Mouse (Mus musculus): ENCODE results near the gene Ptgir.

Ptgir gene

DNA sequence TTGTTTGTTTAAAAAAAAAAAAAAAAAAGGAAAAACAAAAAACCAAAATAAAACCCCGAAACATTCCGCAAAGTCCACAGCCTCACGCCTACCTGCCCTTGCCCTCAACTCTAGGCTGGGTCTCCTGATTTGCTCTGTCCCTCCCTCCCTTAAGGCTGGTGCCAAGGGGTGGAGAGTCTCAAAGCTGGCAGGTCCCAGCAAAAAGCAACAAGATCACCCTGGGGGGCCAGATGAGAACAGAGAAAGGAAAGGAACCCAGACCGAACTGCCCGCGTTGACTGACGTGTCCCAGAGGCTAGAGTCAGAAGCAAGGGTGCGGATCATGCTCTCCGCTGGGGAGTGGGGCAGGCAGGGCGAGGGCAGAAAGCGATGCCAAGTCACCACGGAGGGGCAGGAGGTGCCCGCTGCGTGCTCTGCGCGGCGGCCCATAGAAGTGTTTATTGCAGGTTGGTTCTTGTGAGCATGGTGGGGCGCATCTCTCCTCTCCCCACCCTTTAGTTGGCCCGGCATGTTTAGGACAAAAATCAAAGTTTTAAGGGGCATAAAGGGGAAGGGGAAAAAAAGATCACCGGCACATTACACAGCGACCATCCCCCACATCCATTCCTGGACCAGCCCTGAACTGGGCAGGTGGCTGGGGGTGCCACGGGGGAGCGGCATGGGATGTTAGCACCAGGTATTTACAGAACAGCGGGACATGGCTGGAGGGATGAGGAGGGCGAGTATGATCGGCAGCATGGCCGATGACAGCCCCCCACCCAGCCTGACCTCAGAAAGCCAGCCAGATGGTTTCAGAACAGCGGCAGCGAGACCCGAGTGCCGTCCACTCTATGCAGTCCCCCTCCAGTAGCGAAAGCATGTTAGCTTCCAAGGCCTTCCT lies 9.4 kb downstream of the Ptgir start:
- in situ Hi-C loops (cut with MboI; ENCODE audit: low sequenced_read_pairs), result no loop called here

DNA sequence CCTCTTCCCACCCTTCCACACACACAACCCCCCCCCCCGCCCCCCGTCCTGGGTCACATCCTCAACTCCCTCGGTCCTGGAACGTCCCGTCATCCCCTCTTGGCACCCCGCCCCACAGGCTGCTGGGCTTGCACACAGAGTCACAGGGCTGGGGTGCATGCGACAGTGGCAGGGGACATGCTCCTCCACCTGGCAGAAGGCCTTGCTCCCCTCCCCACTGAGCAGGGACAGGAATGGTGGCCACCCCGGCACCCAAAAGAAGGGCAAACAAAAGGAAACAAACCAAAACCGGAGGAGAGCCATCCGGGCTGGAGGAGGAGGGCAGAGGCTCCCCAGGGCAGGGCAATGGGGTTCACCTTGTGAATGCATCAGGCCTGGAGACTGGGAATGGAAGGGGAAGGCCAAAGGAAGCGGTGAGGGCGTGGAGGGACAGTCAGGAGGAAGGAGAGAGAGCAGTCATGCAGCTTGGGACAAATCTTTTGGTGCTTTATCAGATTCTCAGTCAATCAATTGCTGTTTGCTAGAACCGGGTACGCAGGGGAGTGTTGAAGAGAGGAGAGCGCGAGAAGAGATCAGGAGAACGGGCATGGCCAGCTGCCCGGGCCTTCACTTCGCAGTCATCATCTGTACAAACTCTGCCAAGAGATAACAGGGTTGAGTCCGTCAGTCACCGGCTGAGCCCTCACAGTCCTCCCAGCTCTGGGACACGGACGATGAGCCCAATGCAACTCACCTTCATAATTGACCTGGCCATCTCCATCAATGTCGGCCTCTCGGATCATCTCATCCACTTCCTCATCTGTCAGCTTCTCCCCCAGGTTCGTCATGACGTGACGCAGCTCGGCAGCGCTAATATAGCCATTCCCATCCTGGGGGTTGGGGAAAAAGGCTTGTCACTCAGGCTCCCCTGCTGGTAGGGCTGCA lies 10.3 kb downstream of the Ptgir start:
- in situ Hi-C loops (cut with MboI; ENCODE audit: low sequenced_read_pairs), result no loop called here

DNA sequence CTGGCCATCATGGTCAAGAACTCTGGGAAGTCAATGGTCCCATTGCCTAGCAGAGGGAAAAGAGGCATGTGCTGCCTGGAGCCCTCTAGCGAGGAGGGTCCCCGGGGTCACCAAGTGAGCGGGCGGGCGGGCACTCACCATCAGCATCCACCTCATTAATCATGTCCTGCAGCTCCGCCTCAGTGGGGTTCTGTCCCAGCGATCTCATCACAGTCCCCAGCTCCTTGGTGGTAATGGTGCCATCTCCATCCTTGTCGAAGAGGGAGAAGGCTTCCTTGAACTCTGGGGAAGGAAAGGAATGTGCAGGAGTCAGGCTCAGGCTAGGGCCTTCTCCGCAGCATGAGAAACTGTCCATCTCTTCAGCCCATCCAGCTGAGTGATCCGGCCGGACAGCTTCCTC lies 11.2 kb downstream of the Ptgir start:
- in situ Hi-C loops (cut with MboI; ENCODE audit: low sequenced_read_pairs), result no loop called here

DNA sequence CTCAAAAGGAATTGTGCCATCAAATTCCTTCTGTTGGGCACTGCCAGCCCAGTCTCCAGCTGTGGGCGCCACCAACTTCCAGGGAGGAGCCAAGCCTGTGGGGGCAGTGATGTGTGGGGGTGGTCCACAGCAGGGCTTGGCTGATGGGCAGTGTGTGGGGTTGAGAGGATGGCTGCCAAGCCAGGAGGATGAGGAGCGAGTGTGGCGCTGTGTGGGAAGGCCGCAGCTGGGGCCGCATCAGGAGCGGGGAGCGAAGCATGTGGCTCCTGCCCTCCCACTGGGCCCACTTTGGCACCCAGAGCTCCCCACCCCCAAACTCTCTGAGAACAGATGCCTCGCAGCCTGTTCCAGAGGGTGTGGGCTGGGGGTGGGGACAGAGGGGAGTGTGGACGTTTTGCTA lies 11.7 kb downstream of the Ptgir start:
- in situ Hi-C loops (cut with MboI; ENCODE audit: low sequenced_read_pairs), result no loop called here

- in situ Hi-C loops (cut with MboI; ENCODE audit: low sequenced_read_pairs), result no loop called here
Observed at GRCm38 (mm10) chr7:16918670-16919069, 12.4 kb downstream of the Ptgir start.

GRCm38 (mm10) chr7:16919395-16920149 lies 13.3 kb downstream of the Ptgir start:
- in situ Hi-C loops (cut with MboI; ENCODE audit: low sequenced_read_pairs), result no loop called here

DNA sequence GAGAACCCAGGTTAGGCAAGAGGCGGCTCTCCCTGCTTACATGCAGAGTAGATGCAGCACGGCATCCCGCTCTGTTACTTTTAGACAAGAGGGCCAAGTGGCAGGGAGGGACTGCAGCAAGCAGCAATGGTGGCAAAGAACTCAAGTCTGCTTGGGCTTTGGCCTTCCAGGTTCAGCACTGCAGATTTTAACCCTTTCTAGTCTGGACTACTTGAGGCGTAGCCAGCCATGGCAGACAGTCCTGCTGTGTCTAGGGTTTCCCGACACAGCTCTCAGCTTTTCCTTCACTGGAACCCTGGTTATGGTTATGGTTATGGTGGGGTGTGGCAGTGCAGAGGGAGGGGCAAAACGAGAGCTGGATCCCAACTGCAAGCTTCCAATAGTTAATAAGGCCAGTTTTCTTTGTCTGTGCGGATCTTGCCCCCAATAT lies 13.9 kb downstream of the Ptgir start:
- in situ Hi-C loops (cut with MboI; ENCODE audit: low sequenced_read_pairs), result no loop called here

DNA sequence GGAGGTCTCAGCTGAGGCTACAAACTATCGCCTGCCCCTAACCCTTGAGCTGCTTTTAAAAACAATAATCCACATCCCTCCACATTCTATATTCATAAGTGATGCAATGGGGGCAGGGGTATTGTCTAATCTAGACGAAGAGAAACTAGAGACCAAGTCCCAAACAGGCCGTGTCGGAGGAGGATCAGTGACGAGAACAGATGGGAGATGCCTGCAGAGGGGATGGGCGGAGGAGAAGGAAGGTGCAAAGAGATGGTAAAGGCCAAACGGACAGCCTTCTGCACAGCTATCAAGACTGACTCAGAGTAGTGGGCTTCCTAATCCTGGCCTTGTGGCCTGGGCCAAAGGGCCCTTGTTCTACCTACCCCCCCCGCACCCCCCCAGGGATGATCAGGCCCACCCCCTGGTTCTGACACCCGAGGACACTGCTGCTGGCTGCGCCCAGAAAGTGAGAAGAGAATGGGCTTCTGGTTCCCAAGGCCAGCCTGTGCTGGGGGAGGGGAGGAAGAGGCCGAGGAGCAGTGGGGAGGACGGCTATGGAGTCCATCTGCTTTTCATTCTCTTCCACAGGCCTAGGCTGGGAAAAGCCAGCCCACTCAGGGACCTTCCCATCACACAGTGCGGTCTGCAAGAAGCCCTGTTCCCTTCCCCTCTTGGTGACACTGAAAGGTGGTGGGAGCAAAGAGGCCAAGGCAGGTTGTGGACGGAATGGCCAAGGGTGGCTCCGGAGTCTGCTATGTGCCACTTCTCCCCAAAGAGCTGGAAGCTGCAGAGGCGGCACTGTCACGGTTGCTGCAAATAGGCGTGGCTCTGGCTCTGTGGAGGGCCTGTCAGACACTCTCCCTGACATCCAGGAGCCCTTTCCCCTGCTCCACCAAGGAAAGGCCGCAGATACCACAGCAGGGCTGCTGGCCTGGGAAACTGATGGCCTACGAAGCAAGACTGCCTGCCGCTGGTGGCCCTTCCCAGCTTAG lies 14.8 kb downstream of the Ptgir start:
- in situ Hi-C loops (cut with MboI; ENCODE audit: low sequenced_read_pairs), result no loop called here

- in situ Hi-C loops (cut with MboI; ENCODE audit: low sequenced_read_pairs), result no loop called here
Observed at GRCm38 (mm10) chr7:16921881-16922335, 15.6 kb downstream of the Ptgir start.

DNA sequence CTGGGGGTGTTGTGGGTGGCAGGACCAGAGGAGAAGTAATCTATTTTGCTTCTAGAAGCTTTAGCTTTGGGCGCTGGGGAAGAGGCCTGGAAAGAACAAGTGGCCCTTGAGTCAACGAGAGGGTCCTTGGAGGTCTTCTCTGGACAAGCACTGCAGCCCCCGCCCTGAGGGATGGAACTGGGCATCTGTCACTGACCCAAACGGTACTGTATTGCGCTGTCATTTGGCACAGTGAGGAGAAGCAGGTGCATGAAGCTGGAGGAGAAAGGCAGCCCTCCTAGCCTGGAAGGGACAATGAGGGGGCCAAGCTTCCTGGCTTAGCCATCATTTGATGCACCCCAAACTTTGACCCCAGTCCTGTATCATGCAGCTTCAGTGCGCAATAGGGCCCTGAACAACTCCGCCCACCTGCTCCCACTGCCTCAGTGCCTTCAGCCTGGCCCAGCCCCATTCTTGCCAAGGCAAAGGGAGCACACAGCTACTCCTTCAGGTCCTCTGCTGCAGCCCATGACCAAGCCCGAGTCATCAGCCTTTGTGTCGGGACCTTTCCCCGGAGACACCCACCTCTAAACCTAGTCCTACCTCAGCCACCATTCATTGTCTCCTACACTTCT lies 16.2 kb downstream of the Ptgir start:
- in situ Hi-C loops (cut with MboI; ENCODE audit: low sequenced_read_pairs), result no loop called here

DNA sequence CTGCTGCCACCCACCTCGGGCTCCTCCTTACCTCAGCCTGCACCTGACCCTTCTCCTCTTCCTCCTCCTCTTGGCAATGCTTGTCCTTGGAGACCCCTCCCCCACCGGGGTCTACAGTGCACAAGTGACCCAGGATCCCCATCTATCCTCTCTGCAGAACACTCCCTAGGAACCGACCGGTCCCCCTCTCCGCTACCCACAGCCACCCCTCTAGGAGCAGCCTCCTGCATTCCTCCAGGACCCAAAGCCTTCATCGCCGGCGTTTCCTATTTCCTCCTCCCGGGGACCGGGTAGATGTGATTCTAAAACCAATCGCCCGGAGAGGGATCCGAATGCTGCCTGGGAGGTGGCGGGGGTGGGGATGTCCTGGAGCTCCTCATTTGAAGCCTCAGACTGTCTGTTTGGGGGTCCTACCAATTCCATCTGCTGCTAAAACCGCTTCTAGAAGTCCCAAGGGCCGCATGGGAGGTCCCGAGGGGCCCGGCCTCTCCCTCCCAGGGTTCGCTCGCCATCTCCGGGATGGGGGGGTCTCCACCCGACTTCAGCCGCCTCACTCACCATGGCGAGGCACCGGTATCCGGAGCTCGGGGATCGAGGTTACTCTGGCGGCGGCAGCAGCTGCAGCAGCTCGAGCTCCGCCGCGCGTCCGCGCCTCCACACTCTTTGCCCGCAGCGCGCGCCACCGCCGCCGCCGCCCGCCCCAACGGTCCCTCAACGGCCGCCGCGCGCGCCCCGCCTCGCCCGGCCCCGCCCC lies 17.2 kb downstream of the Ptgir start:
- in situ Hi-C loops (cut with MboI; ENCODE audit: low sequenced_read_pairs), result no loop called here

- in situ Hi-C loops (cut with MboI; ENCODE audit: low sequenced_read_pairs), result no loop called here
Observed at GRCm38 (mm10) chr7:16924037-16924834, 17.9 kb downstream of the Ptgir start, which contains the start of gene Calm3. Calm3 (minus strand) TSS chr7:16924114.

- in situ Hi-C loops (cut with MboI; ENCODE audit: low sequenced_read_pairs), result loop anchor here (25.0 kb wide), 1 partner anchor 1959 kb away; no protein-coding TSS in a partner anchor
Observed at GRCm38 (mm10) chr7:16928341-16928740, 22.1 kb downstream of the Ptgir start.

GRCm38 (mm10) chr7:16930850-16931249 lies 24.6 kb downstream of the Ptgir start:
- in situ Hi-C loops (cut with MboI; ENCODE audit: low sequenced_read_pairs), result loop anchor here (10.0 to 25.0 kb wide), 2 partner anchors 124 to 1956 kb away; no protein-coding TSS in a partner anchor

- in situ Hi-C loops (cut with MboI; ENCODE audit: low sequenced_read_pairs), result loop anchor here (10.0 to 25.0 kb wide), 2 partner anchors 123 to 1955 kb away; no protein-coding TSS in a partner anchor
Observed at GRCm38 (mm10) chr7:16931968-16932627, 25.8 kb downstream of the Ptgir start.

DNA sequence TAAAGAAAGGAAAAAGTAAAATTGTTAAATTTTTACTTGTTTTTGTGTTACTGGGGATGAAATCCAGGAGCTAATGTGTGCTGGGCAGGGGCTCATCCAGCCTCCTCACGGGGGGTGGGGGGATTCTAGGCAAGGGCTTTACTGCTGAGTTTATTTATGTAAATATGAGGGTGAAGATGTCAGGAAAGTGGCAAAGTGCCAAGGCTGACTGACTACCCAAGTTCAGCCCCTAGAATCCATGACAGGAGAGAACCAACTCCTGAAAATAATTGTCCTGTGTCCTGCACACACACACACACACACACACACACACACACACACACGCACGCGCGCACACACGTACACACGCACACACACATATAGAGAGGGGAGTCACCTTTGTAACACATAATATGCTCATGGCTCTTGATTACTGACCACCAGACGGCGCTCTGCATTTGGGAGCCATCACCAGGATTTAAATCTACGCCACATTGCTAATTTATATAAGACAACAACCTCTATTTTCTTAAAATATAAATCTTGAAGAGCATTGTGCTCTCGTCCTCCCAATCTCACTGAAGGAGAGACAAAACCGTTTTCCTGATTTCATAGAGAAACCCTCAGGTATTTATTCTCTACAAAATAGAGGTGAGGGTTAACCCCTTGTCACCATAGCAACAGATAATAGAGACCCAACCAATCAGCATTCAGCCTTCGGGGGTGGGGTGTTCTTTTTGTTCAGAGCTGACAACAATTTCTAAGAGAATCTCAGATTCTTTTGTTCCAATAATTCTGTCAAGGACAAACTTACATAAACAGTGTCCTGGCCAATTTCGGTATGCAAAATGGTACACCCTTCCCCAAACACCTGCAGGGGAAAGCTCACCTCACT lies 26.7 kb downstream of the Ptgir start:
- in situ Hi-C loops (cut with MboI; ENCODE audit: low sequenced_read_pairs), result loop anchor here (10.0 to 25.0 kb wide), 2 partner anchors 122 to 1954 kb away; no protein-coding TSS in a partner anchor

All from CH12F3 (cell line).